Mouse (Mus musculus) brain, embryonic 14.5 days (tissue): Measurements from ENCODE around the gene Csta1.

ENCODE experiments used
- CTCF ChIP-seq: fragments of 200-500 bp; IDR thresholded peaks from 2 replicates; pipeline ENCODE4 v1.5.1; 2012; ENCODE audit warnings: inconsistent platforms, mild to moderate bottlenecking, moderate library complexity, borderline replicate concordance; ENCODE audit not compliant: insufficient read depth, insufficient read length; ENCODE audit errors: extremely low read depth
- POLR2A ChIP-seq: fragments of 200-500 bp; IDR thresholded peaks from 2 replicates; pipeline ENCODE4 v1.6.1; 2012; ENCODE audit warnings: mild to moderate bottlenecking, inconsistent platforms, borderline replicate concordance; ENCODE audit not compliant: poor library complexity, insufficient read depth, insufficient read length, severe bottlenecking; ENCODE audit errors: extremely low read depth

- TF ChIP-seq POLR2A (no peak), CTCF (no peak)
These were observed 7.2 kb upstream of the Csta1 start for GRCm38 (mm10) chr16:36138201-36138600.
